Mouse (Mus musculus) cortical plate, adult 2 months (tissue): ENCODE data around the gene Cntnap2.

Experiments used
- CTCF ChIP-seq: fragments of 200-500 bp; IDR thresholded peaks from 2 replicates; pipeline ENCODE4 v1.5.1; 2011; ENCODE audit warnings: mild to moderate bottlenecking, control low read depth, low read length; ENCODE audit not compliant: insufficient read depth; ENCODE audit errors: extremely low read depth
- POLR2A ChIP-seq: fragments of 200-500 bp; IDR thresholded peaks from 2 replicates; pipeline ENCODE4 v1.6.1; 2011; ENCODE audit warnings: mild to moderate bottlenecking, low read length, control low read depth; ENCODE audit not compliant: insufficient read depth; ENCODE audit errors: extremely low read depth

GRCm38 (mm10) chr6:45290154-45290553, 231.0 kb downstream of the Cntnap2 start:
- TF ChIP-seq CTCF (no peak), POLR2A (no peak)
